Mouse (Mus musculus) forebrain, embryonic 14.5 days (tissue): ENCODE results near the gene Srl. TPM values are rescaled to one million over a fixed set of nuclear protein-coding genes. Genes with fewer than 3 reads are reported as not detected.

Source experiments
- ATAC-seq: fragments of 200-750 bp; cut with Nextera tagmentation; 2 replicates; pipeline ENCODE4 v1.8.0; 2017; ENCODE audit warnings: mild to moderate bottlenecking, moderate library complexity
- DNase-seq: peaks from one replicate; pipeline ENCODE4 v3.0.0-alpha.2; 2015; ENCODE audit warnings: low spot score
- H3K27ac ChIP-seq: fragments of 300-500 bp; sonication (generic); 2 replicates; pipeline ENCODE4 v1.5.1; 2014; ENCODE audit warnings: low read depth, mild to moderate bottlenecking, control low read depth, low read length, moderate library complexity
- H3K27me3 ChIP-seq: fragments of 300-500 bp; sonication (generic); replicated peaks from 2 replicates; pipeline ENCODE4 v1.6.1; 2014; ENCODE audit warnings: low read length, control low read depth, mixed read lengths; ENCODE audit not compliant: control insufficient read depth, insufficient read depth
- H3K36me3 ChIP-seq: fragments of 300-500 bp; sonication (generic); 2 replicates; pipeline ENCODE4 v1.6.1; 2014; ENCODE audit warnings: low read length, control low read depth; ENCODE audit not compliant: control insufficient read depth, insufficient read depth
- H3K4me1 ChIP-seq: fragments of 300-500 bp; sonication (generic); 2 replicates; pipeline ENCODE4 v1.6.1; 2014; ENCODE audit warnings: antibody characterized with exemption, low read length, control low read depth; ENCODE audit not compliant: control insufficient read depth, insufficient read depth
- H3K4me2 ChIP-seq: fragments of 300-500 bp; sonication (generic); 2 replicates; pipeline ENCODE4 v1.6.1; 2014; ENCODE audit warnings: mild to moderate bottlenecking, control low read depth, low read length
- H3K4me3 ChIP-seq: fragments of 300-500 bp; sonication (generic); 2 replicates; pipeline ENCODE4 v1.5.1; 2014; ENCODE audit warnings: low read depth, low read length, control low read depth
- H3K9ac ChIP-seq: fragments of 300-500 bp; sonication (generic); 2 replicates; pipeline ENCODE4 v1.6.1; 2014; ENCODE audit warnings: mild to moderate bottlenecking, low read length, control low read depth, moderate library complexity
- H3K9me3 ChIP-seq: fragments of 300-500 bp; sonication (generic); replicated peaks from 2 replicates; pipeline ENCODE4 v1.6.1; 2016; ENCODE audit warnings: low read length, control low read depth, mixed read lengths; ENCODE audit not compliant: control insufficient read depth
- WGBS: fragments of 180-500 bp; shearing (Covaris S2); extraction: QIAGEN DNeasy Blood & Tissue Kit; methylation state at CpG from one replicate; pipeline ENCODE4 v1.1.7; 2014; 5-methylcytosine and 5-hydroxymethylcytosine counted together
- polyA plus RNA-seq: library from polyadenylated mRNA; unstranded; fragments of >200 nt; fragmentation: Nextera tagmentation; extraction: Ambion mirVana; gene quantifications from 2 replicates; pipeline ENCODE4 v1.2.1, GENCODE M21; 2014

Srl gene
- polyA plus RNA-seq, 1 experiment from 2014 or later, result 34.1 TPM

DNA sequence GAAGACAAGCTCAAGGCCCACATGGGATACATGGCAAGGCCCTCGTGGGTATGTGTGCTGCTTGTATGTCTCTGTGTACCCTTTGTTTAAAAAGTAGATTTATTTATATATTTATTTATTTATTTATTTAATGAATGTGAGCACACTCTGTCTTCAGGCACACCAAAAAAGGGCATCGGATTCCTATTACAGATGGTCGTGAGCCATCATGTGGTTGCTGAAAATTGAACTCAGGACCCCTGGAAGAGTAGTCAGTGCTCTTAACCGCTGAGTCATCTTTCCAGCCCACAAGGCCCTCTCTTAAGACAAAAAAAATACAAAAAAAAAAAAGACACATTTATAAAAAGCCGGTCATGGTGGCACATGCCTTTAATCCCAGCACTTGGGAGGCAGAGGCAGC lies 6.0 kb upstream of the Srl start:
- no peak for DNase-seq

DNA sequence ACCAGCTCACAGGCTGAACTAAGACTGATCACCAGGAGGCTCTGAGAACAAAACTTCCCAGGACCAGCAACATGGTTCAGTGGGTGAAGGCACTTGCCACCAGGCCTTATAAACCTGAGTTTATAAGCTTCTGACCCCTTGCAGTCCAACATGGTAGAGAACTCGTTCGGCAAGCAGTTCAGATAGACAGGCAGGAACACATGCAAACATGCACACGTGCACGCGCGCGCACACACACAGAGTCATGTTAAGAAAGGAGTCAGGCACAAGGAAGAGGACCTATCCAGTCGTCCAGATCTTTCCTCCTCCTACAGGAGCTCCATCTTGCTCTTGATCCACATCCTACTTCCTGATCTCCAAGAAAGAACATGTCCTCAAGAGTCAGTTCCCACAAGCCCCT lies 5.2 kb upstream of the Srl start:
- no peak for ATAC-seq
- H3K4me1 ChIP-seq, result no peaks in the 10 kb centered on the region
- H3K4me3 ChIP-seq, result no peak overlapping the region
- H3K27me3 ChIP-seq, result no peaks in the 10 kb centered on the region
- WGBS, result 93% methylated on average over 8 of the region's 8 CpGs
- peaks cover 58% of the 10 kb centered on the region for H3K36me3 ChIP-seq
- no peak overlapping the region for H3K9ac ChIP-seq
- H3K4me2 ChIP-seq, result no peak overlapping the region
- DNase-seq, result no peak
- no peaks in the 10 kb centered on the region for H3K9me3 ChIP-seq
- H3K27ac ChIP-seq, result no peak overlapping the region

More for the DNA sequence above, 6.0 kb upstream of the Srl start:
- Histone ChIP-seq H3K4me3 (no peak overlapping the region), H3K36me3 (peaks cover 58% of the 10 kb centered on the region), H3K4me1 (no peaks in the 10 kb centered on the region), H3K9ac (no peak overlapping the region), H3K27ac (no peak overlapping the region), H3K27me3 (no peaks in the 10 kb centered on the region), H3K4me2 (no peak overlapping the region), H3K9me3 (no peaks in the 10 kb centered on the region)
- no peak for ATAC-seq
- WGBS, result 93% methylated on average over 5 of the region's 5 CpGs

DNA sequence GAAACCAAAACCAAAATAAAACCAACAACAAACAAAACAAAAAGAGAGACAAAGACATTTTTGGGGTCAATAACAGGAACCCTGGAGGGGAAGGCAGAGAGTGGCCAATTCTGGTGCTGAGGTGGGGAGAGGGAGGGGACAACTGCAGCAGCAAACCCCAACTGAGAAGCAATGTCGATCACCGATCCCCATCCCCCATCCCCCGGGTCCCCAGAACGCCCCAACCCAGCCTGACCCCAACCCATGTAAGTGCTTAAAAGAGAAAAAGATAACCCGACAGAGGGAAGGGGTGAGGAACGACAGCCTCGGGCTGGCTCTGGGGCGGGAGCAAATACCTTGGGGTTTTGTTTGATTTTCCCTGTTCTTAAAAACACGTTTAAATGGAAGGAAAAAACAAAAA lies 3.2 kb upstream of the Srl start:
- H3K36me3 ChIP-seq, result peaks cover 46% of the 10 kb centered on the region
- no peaks in the 10 kb centered on the region for H3K27me3 ChIP-seq
- H3K4me1 ChIP-seq, result no peaks in the 10 kb centered on the region
- WGBS, result 90% methylated on average over 9 of the region's 9 CpGs
- H3K27ac ChIP-seq, result no peak overlapping the region
- H3K9ac ChIP-seq, result no peak overlapping the region
- ATAC-seq (no peak), DNase-seq (no peak)
- H3K9me3 ChIP-seq, result no peaks in the 10 kb centered on the region
- H3K4me2 ChIP-seq, result no peak overlapping the region
- H3K4me3 ChIP-seq, result no peak overlapping the region

DNA sequence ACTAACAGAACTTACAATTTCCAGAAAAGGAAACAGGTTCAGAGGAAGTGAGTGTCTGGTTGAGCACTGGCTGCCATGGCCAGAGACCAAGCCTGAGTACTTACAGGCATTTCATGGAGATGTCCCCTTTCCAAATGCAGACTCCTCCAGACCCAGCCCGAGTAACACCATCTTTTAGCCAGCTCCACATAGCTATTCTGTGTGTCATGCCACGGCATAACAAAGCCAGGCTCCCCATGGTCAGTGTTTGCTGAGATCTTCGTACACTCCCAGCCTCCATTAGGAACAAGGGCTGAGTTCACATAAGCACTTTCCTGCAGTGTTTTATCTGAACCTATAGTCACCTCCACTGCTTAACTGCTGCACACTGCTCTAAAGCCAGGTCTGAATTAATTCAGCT lies 1.6 kb upstream of the Srl start:
- H3K27ac ChIP-seq, result no peak overlapping the region
- no peaks in the 10 kb centered on the region for H3K27me3 ChIP-seq
- H3K9me3 ChIP-seq, result no peaks in the 10 kb centered on the region
- 74% methylated on average over 3 of the region's 3 CpGs for WGBS
- no peak overlapping the region for H3K4me3 ChIP-seq
- peaks cover 30% of the 10 kb centered on the region for H3K36me3 ChIP-seq
- no peak for DNase-seq
- ATAC-seq, result no peak
- no peak overlapping the region for H3K4me2 ChIP-seq
- no peaks in the 10 kb centered on the region; the same call in 1 of the 2 replicates for H3K4me1 ChIP-seq
- no peak overlapping the region for H3K9ac ChIP-seq

DNA sequence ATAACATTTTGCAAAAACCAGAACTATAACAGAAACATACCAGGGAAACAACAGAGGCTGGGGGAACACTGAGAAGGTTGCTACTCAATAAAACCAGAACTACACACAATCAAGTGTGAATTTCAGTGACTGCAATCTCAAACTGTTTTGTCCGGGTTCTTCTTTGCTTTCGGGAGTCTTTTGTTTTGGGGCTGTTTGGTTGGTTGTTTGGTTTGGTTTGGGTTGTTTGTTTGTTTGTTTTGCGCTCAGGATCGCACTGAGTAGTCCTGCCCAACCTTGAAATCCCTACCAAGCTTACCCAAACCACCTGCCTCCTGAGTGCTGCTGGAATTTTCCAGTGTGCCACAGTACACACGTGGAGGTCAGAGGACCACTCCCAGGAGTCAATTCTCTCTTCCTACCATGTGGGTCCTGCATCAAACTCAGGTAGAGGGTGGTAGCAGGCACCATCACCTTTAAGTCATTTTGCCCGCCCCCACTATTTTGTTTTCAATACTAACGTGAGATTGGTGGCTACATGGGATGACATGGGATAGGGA lies 689 bp upstream of the Srl start:
- ATAC-seq, result 0 out of 2 replicates have a peak, but pooled peaks have one; percentile 16
- Histone ChIP-seq H3K4me3 (peak overlapping the region; percentile 43), H3K4me1 (no peaks in the 10 kb centered on the region; the same call in 1 of the 2 replicates), H3K36me3 (peaks cover 21% of the 10 kb centered on the region), H3K27ac (0 out of 2 replicates have a peak overlapping the region, but pooled peaks have one; percentile 22), H3K27me3 (no peaks in the 10 kb centered on the region), H3K4me2 (peak overlapping the region; percentile 54), H3K9me3 (no peaks in the 10 kb centered on the region), H3K9ac (peak overlapping the region; percentile 25; the same call in 1 of the 2 replicates)
- WGBS, result 52% methylated on average over 7 of the region's 7 CpGs
- DNase-seq, result no peak

DNA sequence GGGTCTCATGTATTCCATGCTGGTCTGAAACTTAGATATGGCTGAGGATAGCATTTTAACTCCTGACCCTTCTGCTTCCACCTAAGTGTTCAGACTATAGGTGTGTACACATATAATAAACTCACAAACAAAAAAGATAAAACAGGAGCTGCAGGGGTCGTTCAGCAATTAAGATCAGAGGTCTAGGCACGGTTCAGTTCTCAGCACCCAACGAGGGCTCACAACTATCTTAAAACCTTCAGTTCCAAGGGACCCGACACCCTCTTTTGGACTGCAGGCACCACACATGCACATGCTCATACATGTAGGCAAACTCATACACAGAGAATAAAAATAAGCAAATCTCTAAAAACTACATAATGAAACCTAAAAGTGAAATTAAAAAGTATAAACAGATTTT lies 583 bp downstream of the Srl start:
- Histone ChIP-seq H3K9ac (peak overlapping the region; percentile 59; the same call in 1 of the 2 replicates), H3K27me3 (no peaks in the 10 kb centered on the region), H3K36me3 (peaks cover 13% of the 10 kb centered on the region), H3K9me3 (no peaks in the 10 kb centered on the region), H3K27ac (no peak overlapping the region; the same call in 1 of the 2 replicates), H3K4me3 (peak overlapping the region; percentile 43), H3K4me2 (peak overlapping the region; percentile 54), H3K4me1 (no peaks in the 10 kb centered on the region; the same call in 1 of the 2 replicates)
- 62% methylated on average over 4 of the region's 4 CpGs for WGBS
- DNase-seq (no peak), ATAC-seq (no peak)

DNA sequence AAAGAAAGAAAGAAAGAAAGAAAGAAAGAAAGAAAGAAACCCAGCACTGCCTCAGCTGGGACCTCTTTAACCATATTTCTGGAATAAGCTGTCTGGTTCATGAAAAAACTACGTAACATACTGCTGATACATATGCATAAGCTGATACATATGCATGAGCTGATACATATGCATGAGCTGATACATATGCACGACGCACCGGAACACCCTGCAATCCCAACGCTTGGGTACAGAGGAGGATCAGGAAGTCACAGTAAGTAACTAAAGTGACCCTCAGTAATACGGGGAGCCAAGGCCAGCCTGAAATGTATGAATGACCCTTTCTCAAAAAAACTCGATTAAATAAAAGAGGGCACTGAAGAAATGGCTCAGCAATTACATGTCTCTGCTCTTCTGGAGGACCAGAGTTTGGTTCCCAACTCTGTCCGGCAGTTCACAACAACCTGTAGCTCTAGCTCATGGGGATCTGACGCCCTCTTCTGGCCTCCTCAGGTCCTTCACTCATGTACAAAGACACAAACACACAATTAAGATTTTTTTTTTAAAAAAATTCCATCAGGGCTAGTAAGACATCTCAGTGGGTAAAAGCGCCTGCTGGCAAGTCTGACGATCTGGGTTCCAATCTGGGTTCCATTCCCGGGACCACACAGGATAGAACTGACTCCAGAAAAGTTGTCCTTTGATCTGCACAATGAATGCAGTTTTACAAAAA lies 1.4 kb downstream of the Srl start:
- ATAC-seq, result peak; percentile 63
- no peak overlapping the region for H3K9ac ChIP-seq
- no peak overlapping the region for H3K27ac ChIP-seq
- peaks cover 8% of the 10 kb centered on the region for H3K36me3 ChIP-seq
- H3K27me3 ChIP-seq, result no peaks in the 10 kb centered on the region
- H3K4me3 ChIP-seq, result no peak overlapping the region
- H3K9me3 ChIP-seq, result no peaks in the 10 kb centered on the region
- no peaks in the 10 kb centered on the region; the same call in 1 of the 2 replicates for H3K4me1 ChIP-seq
- DNase-seq, result peak; percentile 86
- WGBS, result 52% methylated on average over 12 of the region's 12 CpGs
- no peak overlapping the region for H3K4me2 ChIP-seq

DNA sequence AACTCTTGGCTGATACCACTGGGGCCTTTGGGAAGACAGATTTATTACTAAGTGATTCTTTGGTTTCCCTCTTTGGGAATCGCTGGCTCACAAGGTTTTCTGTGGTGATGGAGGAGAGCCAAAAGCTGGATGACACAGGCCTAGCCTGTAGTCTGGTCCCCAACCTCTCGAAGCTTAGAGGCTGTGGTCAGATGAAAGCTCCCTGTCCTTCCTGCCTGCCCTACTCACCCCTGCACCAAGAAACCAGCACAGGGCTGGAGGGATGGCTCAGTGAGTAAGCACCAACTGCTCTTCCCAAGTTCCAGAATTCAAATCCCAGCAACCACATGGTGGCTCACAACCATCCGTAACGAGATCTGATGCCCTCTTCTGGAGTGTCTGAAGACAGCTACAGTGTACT lies 2.1 kb downstream of the Srl start:
- WGBS, result 78% methylated on average over 4 of the region's 4 CpGs
- Histone ChIP-seq H3K27me3 (no peaks in the 10 kb centered on the region), H3K27ac (0 out of 2 replicates have a peak overlapping the region, but pooled peaks have one; percentile 33), H3K9ac (no peak overlapping the region), H3K36me3 (peaks cover 3% of the 10 kb centered on the region; the same call in 1 of the 2 replicates), H3K9me3 (no peaks in the 10 kb centered on the region), H3K4me1 (no peaks in the 10 kb centered on the region; the same call in 1 of the 2 replicates), H3K4me3 (no peak overlapping the region), H3K4me2 (no peak overlapping the region)
- ATAC-seq, result no peak
- DNase-seq, result no peak
